Mouse (Mus musculus) kidney, embryonic 14.5 days (tissue): ENCODE data around the gene Klk6. TPM values are rescaled to one million over a fixed set of nuclear protein-coding genes. Genes with fewer than 3 reads are reported as not detected.
A peak's percentile ranks its signal among the peaks of the same experiment; 100 is the strongest.

Experiments
- ATAC-seq: fragments of 200-750 bp; cut with Nextera tagmentation; 2 replicates; pipeline ENCODE4 v1.8.0; 2017; ENCODE audit warnings: moderate number of reproducible peaks, mild to moderate bottlenecking, moderate TSS enrichment, moderate library complexity; ENCODE audit not compliant: low FRiP score, low TSS enrichment
- H3K27ac ChIP-seq: fragments of 300-500 bp; sonication (generic); 2 replicates; pipeline ENCODE4 v1.5.1; 2014; ENCODE audit warnings: low read depth, mild to moderate bottlenecking, low read length, moderate library complexity, mixed read lengths
- H3K27me3 ChIP-seq: fragments of 300-500 bp; sonication (generic); 2 replicates; pipeline ENCODE4 v1.6.1; 2014; ENCODE audit warnings: mild to moderate bottlenecking, low read length; ENCODE audit not compliant: control insufficient read depth, insufficient read depth
- H3K36me3 ChIP-seq: fragments of 300-500 bp; sonication (generic); 2 replicates; pipeline ENCODE4 v1.6.1; 2014; ENCODE audit warnings: low read length, mixed read lengths; ENCODE audit not compliant: control insufficient read depth, insufficient read depth
- H3K4me1 ChIP-seq: fragments of 300-500 bp; sonication (generic); 2 replicates; pipeline ENCODE4 v1.6.1; 2014; ENCODE audit warnings: low read length, mixed read lengths; ENCODE audit not compliant: control insufficient read depth, insufficient read depth
- H3K4me2 ChIP-seq: fragments of 300-500 bp; sonication (generic); replicated peaks from 2 replicates; pipeline ENCODE4 v1.6.1; 2014; ENCODE audit warnings: low read depth, mild to moderate bottlenecking, low read length
- H3K4me3 ChIP-seq: fragments of 300-500 bp; sonication (generic); 2 replicates; pipeline ENCODE4 v1.5.1; 2014; ENCODE audit warnings: mild to moderate bottlenecking, low read length
- H3K9ac ChIP-seq: fragments of 300-500 bp; sonication (generic); 2 replicates; pipeline ENCODE4 v1.6.1; 2014; ENCODE audit warnings: low read depth, mild to moderate bottlenecking, low read length, moderate library complexity
- H3K9me3 ChIP-seq: fragments of 300-500 bp; sonication (generic); 2 replicates; pipeline ENCODE4 v1.6.1; 2016; ENCODE audit warnings: low read length; ENCODE audit not compliant: control insufficient read depth
- WGBS: fragments of 180-500 bp; shearing (Covaris S2); extraction: QIAGEN DNeasy Blood & Tissue Kit; methylation state at CpG from one replicate; pipeline ENCODE4 v1.1.7; 2014; 5-methylcytosine and 5-hydroxymethylcytosine counted together
- polyA plus RNA-seq: library from polyadenylated mRNA; unstranded; fragments of >200 nt; fragmentation: Nextera tagmentation; extraction: Ambion mirVana; gene quantifications from 2 replicates; pipeline ENCODE4 v1.2.1, GENCODE M21; 2014

Klk6 gene
- polyA plus RNA-seq, 1 experiment from 2014 or later, result not detected

- Histone ChIP-seq H3K9me3 (no peaks in the 10 kb centered on the region), H3K4me1 (0 out of 2 replicates have a peak, but pooled peaks cover 4% of the 10 kb centered on the region), H3K27me3 (0 out of 2 replicates have a peak, but pooled peaks cover 6% of the 10 kb centered on the region), H3K36me3 (no peaks in the 10 kb centered on the region), H3K9ac (peak overlapping the region; percentile 13; the same call in 1 of the 2 replicates), H3K4me3 (peak overlapping the region; percentile 25; the same call in 1 of the 2 replicates), H3K4me2 (peak overlapping the region; percentile 52), H3K27ac (no peak overlapping the region)
- WGBS, result 7% methylated on average over 36 of the region's 36 CpGs
- peak; percentile 81 for ATAC-seq
Measured at GRCm38 (mm10) chr7:43782275-43783265, 41.7 kb upstream of the Klk6 start.

GRCm38 (mm10) chr7:43785286-43785685 lies 39.0 kb upstream of the Klk6 start:
- Histone ChIP-seq H3K27me3 (0 out of 2 replicates have a peak, but pooled peaks cover 6% of the 10 kb centered on the region), H3K36me3 (no peaks in the 10 kb centered on the region), H3K9ac (no peak overlapping the region), H3K4me2 (no peak overlapping the region), H3K27ac (no peak overlapping the region), H3K4me3 (no peak overlapping the region), H3K9me3 (no peaks in the 10 kb centered on the region), H3K4me1 (0 out of 2 replicates have a peak, but pooled peaks cover 4% of the 10 kb centered on the region)
- WGBS, result 85% methylated on average over 1 of the region's 1 CpGs
- no peak for ATAC-seq

GRCm38 (mm10) chr7:43788096-43788495 lies 36.2 kb upstream of the Klk6 start:
- 72% methylated on average over 3 of the region's 3 CpGs for WGBS
- Histone ChIP-seq H3K9me3 (no peaks in the 10 kb centered on the region), H3K27me3 (0 out of 2 replicates have a peak, but pooled peaks cover 3% of the 10 kb centered on the region), H3K27ac (no peak overlapping the region), H3K36me3 (no peaks in the 10 kb centered on the region), H3K4me3 (no peak overlapping the region), H3K9ac (no peak overlapping the region), H3K4me2 (no peak overlapping the region), H3K4me1 (no peaks in the 10 kb centered on the region)
- ATAC-seq, result no peak

- 51% methylated on average over 2 of the region's 2 CpGs for WGBS
- Histone ChIP-seq H3K4me2 (no peak overlapping the region), H3K36me3 (no peaks in the 10 kb centered on the region), H3K9ac (no peak overlapping the region), H3K4me3 (no peak overlapping the region), H3K4me1 (no peaks in the 10 kb centered on the region), H3K27ac (no peak overlapping the region), H3K9me3 (no peaks in the 10 kb centered on the region), H3K27me3 (no peaks in the 10 kb centered on the region)
- no peak for ATAC-seq
Measured at GRCm38 (mm10) chr7:43789295-43789694, 35.0 kb upstream of the Klk6 start.

- H3K9me3 ChIP-seq, result no peaks in the 10 kb centered on the region
- H3K4me3 ChIP-seq, result no peak within 1 kb of the TSS
- no peaks in the 10 kb centered on the region for H3K36me3 ChIP-seq
- no peak within 1 kb of the TSS for H3K4me2 ChIP-seq
- no peak within 1 kb of the TSS for H3K27ac ChIP-seq
- WGBS, result 75% methylated on average over 7 of the region's 7 CpGs
- H3K9ac ChIP-seq, result no peak within 1 kb of the TSS
- H3K27me3 ChIP-seq, result peaks cover 7% of the 10 kb centered on the region; the same call in 1 of the 2 replicates
- H3K4me1 ChIP-seq, result peaks cover 6% of the 10 kb centered on the region
- no peak for ATAC-seq
Measured at GRCm38 (mm10) chr7:43791591-43791990, 32.7 kb upstream of the Klk6 start, which contains the start of gene Klk9. Gene Klk9 (plus strand): TSS chr7:43791891.

GRCm38 (mm10) chr7:43796355-43796754 lies 27.9 kb upstream of the Klk6 start:
- peaks cover 10% of the 10 kb centered on the region for H3K4me1 ChIP-seq
- H3K27ac ChIP-seq, result no peak overlapping the region
- H3K4me2 ChIP-seq, result peak overlapping the region; percentile 68
- no peaks in the 10 kb centered on the region for H3K36me3 ChIP-seq
- H3K4me3 ChIP-seq, result peak overlapping the region; percentile 58
- no peaks in the 10 kb centered on the region for H3K9me3 ChIP-seq
- 0 out of 2 replicates have a peak, but pooled peaks have one; percentile 30 for ATAC-seq
- peaks cover 7% of the 10 kb centered on the region; the same call in 1 of the 2 replicates for H3K27me3 ChIP-seq
- 7% methylated on average over 8 of the region's 8 CpGs for WGBS
- peak overlapping the region; percentile 45; the same call in 1 of the 2 replicates for H3K9ac ChIP-seq

- under 1% methylated on average over 28 of the region's 28 CpGs for WGBS
Measured at GRCm38 (mm10) chr7:43797333-43797769, 26.9 kb upstream of the Klk6 start, which contains the start of gene Klk8. Gene Klk8 (plus strand): TSS chr7:43797577.

GRCm38 (mm10) chr7:43797844-43798462 lies 26.3 kb upstream of the Klk6 start:
- no peaks in the 10 kb centered on the region for H3K9me3 ChIP-seq
- ATAC-seq, result peak; percentile 45; the same call in 1 of the 2 replicates
- H3K9ac ChIP-seq, result peak overlapping the region; percentile 45; the same call in 1 of the 2 replicates
- H3K27ac ChIP-seq, result no peak overlapping the region
- H3K36me3 ChIP-seq, result no peaks in the 10 kb centered on the region
- peaks cover 7% of the 10 kb centered on the region; the same call in 1 of the 2 replicates for H3K27me3 ChIP-seq
- H3K4me3 ChIP-seq, result peak overlapping the region; percentile 58
- H3K4me1 ChIP-seq, result peaks cover 10% of the 10 kb centered on the region
- 39% methylated on average over 13 of the region's 13 CpGs for WGBS
- H3K4me2 ChIP-seq, result peak overlapping the region; percentile 68

More at GRCm38 (mm10) chr7:43797333-43797769, 26.9 kb upstream of the Klk6 start, which contains the start of gene Klk8:
- Histone ChIP-seq H3K36me3 (no peaks in the 10 kb centered on the region), H3K9me3 (no peaks in the 10 kb centered on the region), H3K9ac (peak within 1 kb of the TSS; percentile 45), H3K27ac (no peak within 1 kb of the TSS), H3K27me3 (peaks cover 7% of the 10 kb centered on the region; the same call in 1 of the 2 replicates), H3K4me3 (peak within 1 kb of the TSS; percentile 58), H3K4me2 (peak within 1 kb of the TSS; percentile 68), H3K4me1 (peaks cover 10% of the 10 kb centered on the region)
- peak; percentile 63 for ATAC-seq
